Mouse (Mus musculus): ENCODE measurements around the gene Zfp827. TPM values are rescaled to one million over a fixed set of nuclear protein-coding genes. Genes with fewer than 3 reads are reported as not detected.

The Zfp827 gene
- polyA plus RNA-seq, 1 experiment = 9.6 TPM

- no peaks in the 10 kb centered on the region for H3K27me3 ChIP-seq (replicated peaks; ENCODE audit: control insufficient read depth, insufficient read depth, low read length)
- no peak for DNase-seq
- H3K4me3 ChIP-seq (ENCODE audit: insufficient read depth, low read depth, low read length) = no peak overlapping the region
- no peak for TF ChIP-seq CTCF (conservative IDR thresholded peaks at IDR 0.05; ENCODE audit: insufficient read depth, insufficient read length, low read depth, low read length)
- no peak for TF ChIP-seq POLR2A (IDR thresholded peaks at IDR 0.05; ENCODE audit: low read depth, low read length)
- H3K27ac ChIP-seq (ENCODE audit: insufficient read depth, low read depth, low read length) = no peak overlapping the region
- H3K4me1 ChIP-seq (ENCODE audit: control insufficient read depth, insufficient read depth, low read length) = peaks cover 11% of the 10 kb centered on the region
- no peaks in the 10 kb centered on the region for H3K36me3 ChIP-seq (ENCODE audit: control insufficient read depth, insufficient read depth, low read length)
- WGBS = 70% methylated on average over 3 of the region's 3 CpGs
Observed at GRCm38 (mm10) chr8:79165276-79165675, 137.0 kb downstream of the Zfp827 start.

DNA sequence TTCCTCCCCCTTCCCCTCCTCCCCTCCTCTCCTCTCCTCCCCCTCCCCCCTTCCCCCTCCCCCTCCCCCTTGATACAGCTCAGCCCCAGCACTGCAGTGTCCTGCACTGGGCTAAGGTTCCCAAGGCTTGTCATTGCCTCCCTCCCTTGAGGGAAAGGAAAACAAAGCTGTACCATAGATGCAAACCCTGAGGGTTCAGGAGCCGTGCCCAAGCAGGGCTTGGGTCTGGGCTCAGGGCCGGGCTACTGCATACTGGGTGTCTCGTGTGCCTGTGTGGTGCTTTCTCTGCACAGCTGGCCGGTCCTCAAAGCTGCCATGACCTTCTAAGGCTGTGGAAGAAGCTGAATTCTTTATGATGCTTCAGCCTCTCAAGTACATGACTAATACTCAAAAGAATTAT is 145.4 kb downstream of the Zfp827 start:
- H3K27me3 ChIP-seq (replicated peaks; ENCODE audit: control insufficient read depth, insufficient read depth, low read length) = no peaks in the 10 kb centered on the region
- TF ChIP-seq POLR2A (IDR thresholded peaks at IDR 0.05; ENCODE audit: low read depth, low read length) = no peak
- no peak for TF ChIP-seq CTCF (conservative IDR thresholded peaks at IDR 0.05; ENCODE audit: insufficient read depth, insufficient read length, low read depth, low read length)
- H3K36me3 ChIP-seq (ENCODE audit: control insufficient read depth, insufficient read depth, low read length) = no peaks in the 10 kb centered on the region
- no peak for DNase-seq
- 60% methylated on average over 4 of the region's 4 CpGs for WGBS
- H3K4me3 ChIP-seq (ENCODE audit: insufficient read depth, low read depth, low read length) = no peak overlapping the region
- H3K4me1 ChIP-seq (ENCODE audit: control insufficient read depth, insufficient read depth, low read length) = no peaks in the 10 kb centered on the region
- no peak overlapping the region for H3K27ac ChIP-seq (ENCODE audit: insufficient read depth, low read depth, low read length)

DNA sequence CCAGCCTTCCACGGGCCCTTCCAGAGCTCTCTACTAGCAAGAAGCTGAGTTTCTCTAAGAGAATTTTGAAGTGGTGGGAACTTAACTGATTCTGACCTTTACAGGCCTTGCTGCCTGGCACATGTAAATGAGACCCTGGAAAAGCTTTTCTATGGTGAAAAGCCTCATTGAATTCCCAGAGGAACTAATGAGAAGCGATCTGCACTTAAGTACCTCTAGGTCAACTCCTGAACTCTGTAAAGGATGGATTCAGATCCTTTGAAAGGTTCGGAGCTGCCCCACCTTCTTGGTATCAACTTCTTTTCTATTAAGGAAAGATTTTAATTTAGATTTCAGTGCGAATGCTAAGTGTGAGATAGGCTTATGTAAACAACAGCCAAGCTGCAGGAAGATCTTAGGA is 147.8 kb downstream of the Zfp827 start:
- Histone ChIP-seq H3K27me3 (replicated peaks; ENCODE audit: control insufficient read depth, insufficient read depth, low read length) (no peaks in the 10 kb centered on the region), H3K27ac (ENCODE audit: insufficient read depth, low read depth, low read length) (no peak overlapping the region), H3K4me1 (ENCODE audit: control insufficient read depth, insufficient read depth, low read length) (no peaks in the 10 kb centered on the region), H3K4me3 (ENCODE audit: insufficient read depth, low read depth, low read length) (no peak overlapping the region), H3K36me3 (ENCODE audit: control insufficient read depth, insufficient read depth, low read length) (no peaks in the 10 kb centered on the region)
- WGBS = 66% methylated on average over 4 of the region's 4 CpGs
- TF ChIP-seq POLR2A (IDR thresholded peaks at IDR 0.05; ENCODE audit: low read depth, low read length) = no peak
- TF ChIP-seq CTCF (conservative IDR thresholded peaks at IDR 0.05; ENCODE audit: insufficient read depth, insufficient read length, low read depth, low read length) = no peak
- DNase-seq = no peak

GRCm38 (mm10) chr8:79179678-79180077 is 151.4 kb downstream of the Zfp827 start:
- DNase-seq = no peak
- no peak overlapping the region for H3K27ac ChIP-seq (ENCODE audit: insufficient read depth, low read depth, low read length)
- H3K4me1 ChIP-seq (ENCODE audit: control insufficient read depth, insufficient read depth, low read length) = no peaks in the 10 kb centered on the region
- no peaks in the 10 kb centered on the region for H3K36me3 ChIP-seq (ENCODE audit: control insufficient read depth, insufficient read depth, low read length)
- no peak overlapping the region for H3K4me3 ChIP-seq (ENCODE audit: insufficient read depth, low read depth, low read length)
- 88% methylated on average over 6 of the region's 6 CpGs for WGBS
- no peak for TF ChIP-seq CTCF (conservative IDR thresholded peaks at IDR 0.05; ENCODE audit: insufficient read depth, insufficient read length, low read depth, low read length)
- no peak for TF ChIP-seq POLR2A (IDR thresholded peaks at IDR 0.05; ENCODE audit: low read depth, low read length)
- no peaks in the 10 kb centered on the region for H3K27me3 ChIP-seq (replicated peaks; ENCODE audit: control insufficient read depth, insufficient read depth, low read length)

DNA sequence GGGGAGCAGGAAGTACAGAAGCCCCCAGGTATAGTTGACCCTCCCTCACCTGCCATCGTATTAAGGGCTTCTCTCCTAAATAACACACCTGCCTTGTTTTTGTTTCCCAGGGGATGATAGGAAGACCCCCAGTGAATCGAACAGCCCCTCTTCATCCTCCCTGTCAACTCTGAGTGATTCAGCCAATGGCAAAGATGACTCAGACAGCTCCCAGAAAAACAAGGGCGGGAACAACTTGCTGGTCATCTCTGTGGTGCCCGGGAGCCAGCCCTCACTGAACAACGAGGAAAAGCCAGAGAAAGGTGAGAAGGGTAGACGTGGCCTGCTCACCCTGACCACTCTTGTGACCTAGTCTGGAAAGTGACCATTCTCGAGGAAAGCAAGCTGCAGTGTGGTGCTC is 157.3 kb downstream of the Zfp827 start:
- no peak overlapping the region for H3K27ac ChIP-seq (ENCODE audit: insufficient read depth, low read depth, low read length)
- no peaks in the 10 kb centered on the region for H3K4me1 ChIP-seq (ENCODE audit: control insufficient read depth, insufficient read depth, low read length)
- no peaks in the 10 kb centered on the region for H3K27me3 ChIP-seq (replicated peaks; ENCODE audit: control insufficient read depth, insufficient read depth, low read length)
- no peak for DNase-seq
- no peaks in the 10 kb centered on the region; the same call in 1 of the 2 replicates for H3K36me3 ChIP-seq (ENCODE audit: control insufficient read depth, insufficient read depth, low read length)
- no peak overlapping the region for H3K4me3 ChIP-seq (ENCODE audit: insufficient read depth, low read depth, low read length)
- 80% methylated on average over 7 of the region's 7 CpGs for WGBS
- TF ChIP-seq POLR2A (IDR thresholded peaks at IDR 0.05; ENCODE audit: low read depth, low read length) (no peak), CTCF (conservative IDR thresholded peaks at IDR 0.05; ENCODE audit: insufficient read depth, insufficient read length, low read depth, low read length) (no peak)

DNA sequence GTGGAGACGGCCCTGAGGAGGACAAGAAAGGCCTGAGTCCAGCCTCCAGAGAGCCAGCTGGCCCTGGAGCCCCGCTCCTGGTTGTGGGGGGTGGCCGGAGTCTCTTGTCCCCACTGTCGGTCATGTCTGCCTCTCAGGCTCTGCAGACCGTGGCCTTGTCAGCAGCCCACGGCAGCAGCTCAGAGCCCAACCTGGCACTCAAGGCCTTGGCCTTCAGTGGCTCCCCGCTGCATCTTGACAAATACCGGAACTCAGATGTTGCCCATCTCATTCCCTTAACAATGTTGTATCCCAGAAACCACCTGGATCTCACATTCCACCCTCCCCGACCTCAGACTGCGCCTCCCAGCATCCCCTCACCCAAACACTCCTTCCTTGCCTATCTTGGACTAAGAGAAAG is 161.8 kb downstream of the Zfp827 start:
- no peak overlapping the region for H3K27ac ChIP-seq (ENCODE audit: insufficient read depth, low read depth, low read length)
- no peaks in the 10 kb centered on the region for H3K27me3 ChIP-seq (replicated peaks; ENCODE audit: control insufficient read depth, insufficient read depth, low read length)
- H3K36me3 ChIP-seq (ENCODE audit: control insufficient read depth, insufficient read depth, low read length) = no peaks in the 10 kb centered on the region; the same call in 1 of the 2 replicates
- H3K4me3 ChIP-seq (ENCODE audit: insufficient read depth, low read depth, low read length) = no peak overlapping the region
- no peaks in the 10 kb centered on the region for H3K4me1 ChIP-seq (ENCODE audit: control insufficient read depth, insufficient read depth, low read length)
- DNase-seq = no peak
- WGBS = 93% methylated on average over 10 of the region's 10 CpGs
- TF ChIP-seq CTCF (conservative IDR thresholded peaks at IDR 0.05; ENCODE audit: insufficient read depth, insufficient read length, low read depth, low read length) (no peak), POLR2A (IDR thresholded peaks at IDR 0.05; ENCODE audit: low read depth, low read length) (no peak)

DNA sequence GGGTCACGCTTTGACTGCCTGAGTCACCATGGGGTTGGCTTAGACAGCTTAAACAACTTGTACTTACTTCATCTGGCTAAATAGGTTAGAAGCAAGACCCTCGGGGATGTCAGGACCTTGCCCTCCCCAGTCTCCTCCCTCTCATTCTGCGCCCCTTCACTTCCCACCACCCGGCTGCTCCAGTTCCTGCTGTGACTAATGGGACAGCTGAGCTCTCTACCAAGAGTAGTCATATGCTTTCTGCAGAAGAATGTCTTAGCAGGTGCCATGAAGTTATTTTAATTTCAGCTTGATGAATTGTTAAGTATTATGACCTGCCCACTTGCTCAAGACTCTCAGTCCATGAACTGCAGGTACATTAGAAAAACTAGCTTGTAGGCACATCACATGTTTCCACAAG is 168.2 kb downstream of the Zfp827 start:
- no peak overlapping the region for H3K27ac ChIP-seq (ENCODE audit: insufficient read depth, low read depth, low read length)
- TF ChIP-seq POLR2A (IDR thresholded peaks at IDR 0.05; ENCODE audit: low read depth, low read length) (no peak), CTCF (conservative IDR thresholded peaks at IDR 0.05; ENCODE audit: insufficient read depth, insufficient read length, low read depth, low read length) (no peak)
- no peak for DNase-seq
- no peaks in the 10 kb centered on the region for H3K4me1 ChIP-seq (ENCODE audit: control insufficient read depth, insufficient read depth, low read length)
- H3K36me3 ChIP-seq (ENCODE audit: control insufficient read depth, insufficient read depth, low read length) = no peaks in the 10 kb centered on the region
- 79% methylated on average over 4 of the region's 4 CpGs for WGBS
- no peak overlapping the region for H3K4me3 ChIP-seq (ENCODE audit: insufficient read depth, low read depth, low read length)
- H3K27me3 ChIP-seq (replicated peaks; ENCODE audit: control insufficient read depth, insufficient read depth, low read length) = no peaks in the 10 kb centered on the region

- TF ChIP-seq POLR2A (IDR thresholded peaks at IDR 0.05; ENCODE audit: low read depth, low read length) (no peak), CTCF (conservative IDR thresholded peaks at IDR 0.05; ENCODE audit: insufficient read depth, insufficient read length, low read depth, low read length) (no peak)
- Histone ChIP-seq H3K27me3 (replicated peaks; ENCODE audit: control insufficient read depth, insufficient read depth, low read length) (no peaks in the 10 kb centered on the region), H3K36me3 (ENCODE audit: control insufficient read depth, insufficient read depth, low read length) (no peaks in the 10 kb centered on the region), H3K4me3 (ENCODE audit: insufficient read depth, low read depth, low read length) (no peak overlapping the region), H3K4me1 (ENCODE audit: control insufficient read depth, insufficient read depth, low read length) (no peaks in the 10 kb centered on the region), H3K27ac (ENCODE audit: insufficient read depth, low read depth, low read length) (no peak overlapping the region)
- no peak for DNase-seq
- WGBS = 70% methylated on average over 3 of the region's 3 CpGs
Observed at GRCm38 (mm10) chr8:79198675-79199074, 170.4 kb downstream of the Zfp827 start.
